Mouse (Mus musculus): ENCODE measurements at regions not wholly inside any gene's neighbourhood (a gene's known extent, or its start where the extent isn't known, plus 50 kb on each side); places are given as distances from the start of the nearest gene placed in this dataset.

- TF ChIP-seq POLR2A (IDR thresholded peaks at IDR 0.05; ENCODE audit: low read depth, low read length), result no peak
- TF ChIP-seq CTCF (conservative IDR thresholded peaks at IDR 0.05; ENCODE audit: insufficient read depth, insufficient read length, low read depth, low read length), result no peak
These were observed 218.7 kb upstream of the Nwd2 start for GRCm38 (mm10) chr5:63430167-63430566.
